In the genomic region with DNA sequence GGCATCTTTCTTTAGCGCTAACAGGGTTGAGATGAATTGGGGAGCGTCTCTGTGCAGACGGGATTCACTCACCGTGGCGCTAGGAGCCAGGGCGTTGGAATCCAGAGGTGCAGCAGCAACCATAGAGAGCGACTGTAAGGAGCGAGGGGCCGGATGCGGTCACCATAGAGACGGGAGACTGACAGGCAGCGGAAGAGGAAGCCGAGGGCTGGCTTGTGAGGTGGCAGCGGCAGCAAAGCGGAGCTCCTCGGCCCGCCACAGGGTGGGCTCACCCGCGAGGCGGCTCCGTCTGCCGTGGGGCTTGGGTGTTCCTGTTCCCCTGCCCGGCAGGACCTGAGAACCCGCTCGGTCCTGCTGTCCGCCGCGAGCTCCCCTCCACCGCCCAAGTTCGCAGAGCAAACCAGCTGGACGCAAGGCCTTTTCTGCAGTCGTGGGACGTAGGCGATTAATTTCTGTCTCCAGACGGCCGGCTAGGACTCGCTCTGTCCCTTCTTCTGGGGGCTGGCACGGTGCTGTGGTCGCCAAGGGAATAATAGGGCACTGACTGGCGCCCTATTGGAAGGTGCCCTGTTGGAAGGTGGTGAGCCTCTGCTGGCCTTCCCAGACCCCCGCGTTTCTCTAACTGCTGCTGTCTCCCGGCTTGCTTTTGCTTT, we compare ENCODE assay signal across 8 mouse cellular contexts. TPM values are rescaled to one million over a fixed set of nuclear protein-coding genes. Genes with fewer than 3 reads are reported as not detected.
DNase-seq lines count a peak whose midpoint lies in the region; ATAC-seq and TF ChIP-seq lines count a peak whose summit lies in the region.

A gene (plus strand): TSS at position 195 of the 653 bp plus-strand sequence.

- peak within 1 kb of the TSS; percentile 73 for H3K27ac ChIP-seq in MEL (ENCODE audit: control insufficient read depth, low read depth, low read length)
- peak within 1 kb of the TSS; percentile 80 for H3K27ac ChIP-seq in forebrain, embryonic 14.5 days (ENCODE audit: low read depth, low read length)
- H3K27ac ChIP-seq in lung, embryonic 15.5 days: peak within 1 kb of the TSS; percentile 47; the same call in 1 of the 2 replicates

- intact Hi-C loops in heart, postnatal 14 days (cut with DNase I): no loop called here

- TF ChIP-seq EP300 in MEL (IDR thresholded peaks at IDR 0.05; ENCODE audit: low read depth in 1 of 2, low read length in 2 of 2): 0 out of 4 replicates have a peak, but pooled peaks have one; percentile 12 to 22

- TF ChIP-seq POLR2A in MEL (IDR thresholded peaks at IDR 0.05; ENCODE audit: control insufficient read depth in 1 of 2, insufficient read depth in 1 of 2, low read depth in 1 of 2, low read length in 2 of 2, poor library complexity in 1 of 2): peak; percentile 93 to 94

- no peaks in the 10 kb centered on the region for H3K27me3 ChIP-seq in MEL (ENCODE audit: control insufficient read depth in 1 of 2, insufficient read depth in 2 of 2, low read length in 2 of 2)
- no peaks in the 10 kb centered on the region for H3K27me3 ChIP-seq in forebrain, embryonic 14.5 days (replicated peaks; ENCODE audit: control insufficient read depth, insufficient read depth, low read length)
- no peaks in the 10 kb centered on the region for H3K27me3 ChIP-seq in lung, embryonic 15.5 days

- H3K9me3 ChIP-seq in MEL (replicated peaks; ENCODE audit: insufficient read depth, low read length): no peaks in the 10 kb centered on the region
- no peaks in the 10 kb centered on the region for H3K9me3 ChIP-seq in forebrain, embryonic 14.5 days (replicated peaks; ENCODE audit: control insufficient read depth, low read length)
- H3K9me3 ChIP-seq in lung, embryonic 15.5 days: no peaks in the 10 kb centered on the region

- DNase-seq in MEL (ENCODE audit: low read depth, low spot score): peak; percentile 97
- peak; percentile 94 for DNase-seq in forebrain, embryonic 14.5 days (ENCODE audit: low spot score)
- peak; percentile 78 to 81 for DNase-seq in heart, postnatal 14 days
- no peak for DNase-seq in large intestine, adult 2 months (ENCODE audit: low read depth, low spot score)
- DNase-seq in ovary, postnatal 14 days (ENCODE audit: low spot score): peak; percentile 58
- DNase-seq in thymus, postnatal 10 days (ENCODE audit: low spot score in 2 of 2): peak; percentile 79 to 84

- TF ChIP-seq CTCF in MEL (IDR thresholded peaks at IDR 0.05 in 2 of 3, conservative IDR thresholded peaks at IDR 0.05 in 1 of 3; ENCODE audit: control insufficient read depth in 1 of 3, insufficient read depth in 1 of 3, low read depth in 2 of 3, low read length in 3 of 3, poor library complexity in 1 of 3, severe bottlenecking in 1 of 3): no peak

- H3K36me3 ChIP-seq in MEL (ENCODE audit: control insufficient read depth in 1 of 2, insufficient read depth in 2 of 2, low read length in 2 of 2): peaks cover 7 to 8% of the 10 kb centered on the region in 2 experiments; a peak in 3 of 4 replicates
- H3K36me3 ChIP-seq in forebrain, embryonic 14.5 days (ENCODE audit: control insufficient read depth, insufficient read depth, low read length): peaks cover 32% of the 10 kb centered on the region
- peaks cover 29% of the 10 kb centered on the region for H3K36me3 ChIP-seq in lung, embryonic 15.5 days

- under 1% methylated on average over 43 of the region's 43 CpGs for WGBS in forebrain, embryonic 14.5 days
- WGBS in large intestine, adult 2 months: under 1% methylated on average over 43 of the region's 43 CpGs
- WGBS in lung, embryonic 15.5 days: 0% methylated on average over 43 of the region's 43 CpGs

- H3K9ac ChIP-seq in MEL (ENCODE audit: control insufficient read depth, low read depth, low read length, poor library complexity, severe bottlenecking): peak within 1 kb of the TSS; percentile 90
- H3K9ac ChIP-seq in forebrain, embryonic 14.5 days (ENCODE audit: low read length): peak within 1 kb of the TSS; percentile 88
- H3K9ac ChIP-seq in lung, embryonic 15.5 days: peak within 1 kb of the TSS; percentile 75

- TF ChIP-seq RAD21 in MEL (IDR thresholded peaks at IDR 0.05; ENCODE audit: low read depth, low read length): no peak

- H3K4me1 ChIP-seq in MEL (ENCODE audit: control insufficient read depth in 1 of 2, insufficient read depth in 2 of 2, low read length in 2 of 2): peaks cover 3 to 14% of the 10 kb centered on the region in 2 experiments
- H3K4me1 ChIP-seq in forebrain, embryonic 14.5 days (ENCODE audit: control insufficient read depth, insufficient read depth, low read length): peaks cover 16% of the 10 kb centered on the region
- H3K4me1 ChIP-seq in lung, embryonic 15.5 days: peaks cover 28% of the 10 kb centered on the region

- H3K79me2 ChIP-seq in MEL (ENCODE audit: control insufficient read depth, insufficient read depth, low read length, poor library complexity): peaks cover 28% of the 10 kb centered on the region

- H3K4me2 ChIP-seq in forebrain, embryonic 14.5 days (ENCODE audit: low read length): peak within 1 kb of the TSS; percentile 93
- H3K4me2 ChIP-seq in lung, embryonic 15.5 days: peak within 1 kb of the TSS; percentile 85

- peak; percentile 93 for ATAC-seq in cerebellum, adult (ENCODE audit: insufficient number of reproducible peaks, low FRiP score, low TSS enrichment)
- ATAC-seq in forebrain, embryonic 14.5 days: peak; percentile 95
- ATAC-seq in lung, embryonic 15.5 days (ENCODE audit: borderline replicate concordance, extremely low read depth, low FRiP score, low TSS enrichment): peak; percentile 88

- peak within 1 kb of the TSS; percentile 86 to 91 for H3K4me3 ChIP-seq in MEL (ENCODE audit: control insufficient read depth in 1 of 2, insufficient read depth in 1 of 2, low read depth in 2 of 2, low read length in 2 of 2)
- H3K4me3 ChIP-seq in forebrain, embryonic 14.5 days (ENCODE audit: low read depth, low read length): peak within 1 kb of the TSS; percentile 79
- H3K4me3 ChIP-seq in lung, embryonic 15.5 days: peak within 1 kb of the TSS; percentile 92

TF ChIP-seq in MEL, 35 proteins besides CTCF, POLR2A, EP300 and RAD21 (continues in another document):
- TF ChIP-seq POLR2AphosphoS2 (IDR thresholded peaks at IDR 0.05; ENCODE audit: low read length) (peak; percentile 75; the same call in 1 of the 2 replicates), POLR2AphosphoS5 (IDR thresholded peaks at IDR 0.05; ENCODE audit: borderline replicate concordance, low read depth, low read length) (0 out of 2 replicates have a peak, but pooled peaks have one; percentile 59), BHLHE40 (IDR thresholded peaks at IDR 0.05; ENCODE audit: borderline replicate concordance, low read depth, low read length) (no peak), CHD1 (IDR thresholded peaks at IDR 0.05; ENCODE audit: low read depth, low read length) (0 out of 2 replicates have a peak, but pooled peaks have one; percentile 50), CHD2 (IDR thresholded peaks at IDR 0.05; ENCODE audit: low read length) (no peak), ETS1 (IDR thresholded peaks at IDR 0.05; ENCODE audit: low read depth, low read length) (no peak), TAL1 (IDR thresholded peaks at IDR 0.05; ENCODE audit: low read length) (no peak), MAFK (IDR thresholded peaks at IDR 0.05; ENCODE audit: borderline replicate concordance, low read depth, low read length) (no peak), ELF1 (IDR thresholded peaks at IDR 0.05; ENCODE audit: low read depth, low read length) (peak; percentile 95), NRF1 (IDR thresholded peaks at IDR 0.05; ENCODE audit: insufficient read depth, low read depth, low read length, poor library complexity, severe bottlenecking) (no peak), USF1 (IDR thresholded peaks at IDR 0.05; ENCODE audit: low read depth, low read length) (no peak), NELFE (IDR thresholded peaks at IDR 0.05; ENCODE audit: low read depth, low read length) (peak; percentile 95), MYB (IDR thresholded peaks at IDR 0.05; ENCODE audit: low read depth, low read length) (no peak), MYC (IDR thresholded peaks at IDR 0.05; ENCODE audit: low read depth, low read length) (0 out of 2 replicates have a peak, but pooled peaks have one; percentile 3), ZKSCAN1 (IDR thresholded peaks at IDR 0.05; ENCODE audit: low read depth, low read length) (no peak), TCF12 (IDR thresholded peaks at IDR 0.05; ENCODE audit: low read depth, low read length) (peak; percentile 73), SIN3A (IDR thresholded peaks at IDR 0.05; ENCODE audit: low read length) (peak; percentile 94), HCFC1 (IDR thresholded peaks at IDR 0.05; ENCODE audit: low read depth, low read length) (peak; percentile 92), ZNF384 (IDR thresholded peaks at IDR 0.05; ENCODE audit: low read depth, low read length) (no peak), UBTF (IDR thresholded peaks at IDR 0.05; ENCODE audit: borderline replicate concordance, insufficient read depth, low read depth, low read length) (no peak), E2F4 (IDR thresholded peaks at IDR 0.05; ENCODE audit: borderline replicate concordance, low read depth, low read length) (0 out of 2 replicates have a peak, but pooled peaks have one; percentile 32), SMC3 (IDR thresholded peaks at IDR 0.05; ENCODE audit: low read depth, low read length) (no peak), GABPA (IDR thresholded peaks at IDR 0.05; ENCODE audit: low read depth, low read length) (no peak), MXI1 (IDR thresholded peaks at IDR 0.05; ENCODE audit: low read depth, low read length) (peak; percentile 84), RCOR1 (IDR thresholded peaks at IDR 0.05; ENCODE audit: low read depth, low read length) (no peak), ZMIZ1 (IDR thresholded peaks at IDR 0.05; ENCODE audit: low read depth, low read length) (no peak; the same call in 1 of the 2 replicates), MAX (IDR thresholded peaks at IDR 0.05; ENCODE audit: low read length) (peak; percentile 28; the same call in 1 of the 2 replicates), TBP (IDR thresholded peaks at IDR 0.05; ENCODE audit: low read depth, low read length) (peak; percentile 85; the same call in 1 of the 2 replicates), USF2 (IDR thresholded peaks at IDR 0.05; ENCODE audit: borderline replicate concordance in 1 of 2, insufficient read depth in 1 of 2, low read depth in 1 of 2, low read length in 2 of 2) (no peak), ZC3H11A (IDR thresholded peaks at IDR 0.05; ENCODE audit: low read depth, low read length) (no peak)

RNA-seq across cellular contexts. Expression of the gene that starts here (rescaled TPM):
- total RNA-seq in MEL (2012; rRNA removed): 37.1 and 37.9 TPM in 2 replicates
- polyA plus RNA-seq in MEL (2012; ENCODE audit: insufficient read depth in 1 of 2, insufficient read length in 2 of 2, low read depth in 1 of 2, low replicate concordance in 2 of 2, missing spikeins in 1 of 2): 10 to 100 TPM in 1 of 2 experiments, not detected in 1; 39.7 TPM
- 10.6 and 13.8 TPM in 2 replicates for polyA plus RNA-seq in forebrain, embryonic 14.5 days (2014; fragmentation: Nextera tagmentation; extraction: Ambion mirVana)
- total RNA-seq in heart, postnatal 14 days (2021): 10 to 100 TPM; 12.4 to 14.3 TPM
- polyA plus RNA-seq in large intestine, adult 2 months (2012; rRNA removed): 13.5 and 17.4 TPM in 2 replicates
- 21.7 and 21.8 TPM in 2 replicates for polyA plus RNA-seq in lung, embryonic 15.5 days (2015; fragmentation: Nextera tagmentation; extraction: Ambion mirVana)
